Comparison of ENCODE assay signal across 7 mouse cellular contexts in the genomic region with DNA sequence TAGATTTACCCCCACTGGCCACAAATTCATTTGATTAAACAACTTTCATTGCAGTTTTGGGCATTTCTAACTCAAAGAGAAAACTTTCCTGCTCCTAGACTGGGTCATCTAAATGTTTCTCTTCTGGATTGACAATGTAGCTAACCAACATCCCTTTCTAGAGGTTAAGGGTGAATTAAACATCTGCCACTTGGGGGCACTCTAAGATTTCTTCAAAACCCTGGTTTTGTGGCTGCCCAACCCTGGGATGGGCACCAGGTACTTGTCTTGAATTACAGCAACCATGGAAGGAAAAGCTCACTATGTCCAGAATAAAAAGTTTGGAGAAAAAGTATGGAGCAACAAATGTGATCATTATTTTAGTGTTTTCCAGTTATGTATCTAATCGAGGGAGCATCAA. TPM values are rescaled to one million over a fixed set of nuclear protein-coding genes. Genes with fewer than 3 reads are reported as not detected.
DNase-seq lines count a peak whose midpoint lies in the region; ATAC-seq and TF ChIP-seq lines count a peak whose summit lies in the region.

No protein-coding gene starts in this region.

- peak in 2 of 3 experiments; percentile 15 to 59; a peak in 2 of 6 replicates for TF ChIP-seq CTCF in MEL (IDR thresholded peaks at IDR 0.05 in 2 of 3, conservative IDR thresholded peaks at IDR 0.05 in 1 of 3; ENCODE audit: control insufficient read depth in 1 of 3, insufficient read depth in 1 of 3, low read depth in 2 of 3, low read length in 3 of 3, poor library complexity in 1 of 3, severe bottlenecking in 1 of 3)
- TF ChIP-seq CTCF in kidney, postnatal 0 days (IDR thresholded peaks at IDR 0.05; ENCODE audit: low read depth): peak; percentile 68

- no peak for TF ChIP-seq EP300 in MEL (IDR thresholded peaks at IDR 0.05; ENCODE audit: low read depth in 1 of 2, low read length in 2 of 2)

- TF ChIP-seq POLR2A in MEL (IDR thresholded peaks at IDR 0.05; ENCODE audit: control insufficient read depth in 1 of 2, insufficient read depth in 1 of 2, low read depth in 1 of 2, low read length in 2 of 2, poor library complexity in 1 of 2): no peak

- H3K36me3 ChIP-seq in intestine, embryonic 14.5 days (ENCODE audit: control insufficient read depth, insufficient read depth, low read length): no peaks in the 10 kb centered on the region
- no peaks in the 10 kb centered on the region for H3K36me3 ChIP-seq in intestine, embryonic 16.5 days (ENCODE audit: control insufficient read depth, insufficient read depth, low read length)
- no peaks in the 10 kb centered on the region for H3K36me3 ChIP-seq in MEL (ENCODE audit: control insufficient read depth in 1 of 2, insufficient read depth in 2 of 2, low read length in 2 of 2)
- no peaks in the 10 kb centered on the region for H3K36me3 ChIP-seq in kidney, postnatal 0 days (ENCODE audit: insufficient read depth, low read length)

- no peaks in the 10 kb centered on the region for H3K27me3 ChIP-seq in intestine, embryonic 14.5 days (replicated peaks; ENCODE audit: control insufficient read depth, insufficient read depth, low read length)
- no peaks in the 10 kb centered on the region for H3K27me3 ChIP-seq in intestine, embryonic 16.5 days (replicated peaks; ENCODE audit: control insufficient read depth, insufficient read depth, low read length)
- no peaks in the 10 kb centered on the region for H3K27me3 ChIP-seq in MEL (ENCODE audit: control insufficient read depth in 1 of 2, insufficient read depth in 2 of 2, low read length in 2 of 2)
- H3K27me3 ChIP-seq in kidney, postnatal 0 days (ENCODE audit: insufficient read depth, low read length): no peaks in the 10 kb centered on the region

- H3K4me3 ChIP-seq in intestine, embryonic 14.5 days (ENCODE audit: low read depth, low read length): no peak overlapping the region
- no peak overlapping the region for H3K4me3 ChIP-seq in intestine, embryonic 16.5 days (ENCODE audit: low read length)
- no peak overlapping the region for H3K4me3 ChIP-seq in MEL (ENCODE audit: control insufficient read depth in 1 of 2, insufficient read depth in 1 of 2, low read depth in 2 of 2, low read length in 2 of 2)
- H3K4me3 ChIP-seq in kidney, postnatal 0 days (replicated peaks; ENCODE audit: low read depth, low read length): no peak overlapping the region

- no peak overlapping the region for H3K27ac ChIP-seq in intestine, embryonic 14.5 days (ENCODE audit: low read depth)
- H3K27ac ChIP-seq in intestine, embryonic 16.5 days (ENCODE audit: low read length): no peak overlapping the region
- no peak overlapping the region for H3K27ac ChIP-seq in MEL (ENCODE audit: control insufficient read depth, low read depth, low read length)
- no peak overlapping the region for H3K27ac ChIP-seq in kidney, postnatal 0 days

- H3K79me2 ChIP-seq in MEL (ENCODE audit: control insufficient read depth, insufficient read depth, low read length, poor library complexity): no peaks in the 10 kb centered on the region

- no peak overlapping the region for H3K4me2 ChIP-seq in intestine, embryonic 14.5 days (ENCODE audit: low read length)
- H3K4me2 ChIP-seq in intestine, embryonic 16.5 days (ENCODE audit: low read depth, low read length): no peak overlapping the region
- no peak overlapping the region for H3K4me2 ChIP-seq in kidney, postnatal 0 days (ENCODE audit: low read length)

- TF ChIP-seq RAD21 in MEL (IDR thresholded peaks at IDR 0.05; ENCODE audit: low read depth, low read length): peak; percentile 57

- H3K9me3 ChIP-seq in intestine, embryonic 14.5 days (ENCODE audit: control insufficient read depth, low read length): no peaks in the 10 kb centered on the region
- H3K9me3 ChIP-seq in intestine, embryonic 16.5 days (ENCODE audit: control insufficient read depth, low read length): no peaks in the 10 kb centered on the region
- H3K9me3 ChIP-seq in MEL (replicated peaks; ENCODE audit: insufficient read depth, low read length): no peaks in the 10 kb centered on the region
- no peaks in the 10 kb centered on the region for H3K9me3 ChIP-seq in kidney, postnatal 0 days (replicated peaks; ENCODE audit: low read length)

- ATAC-seq in intestine, embryonic 14.5 days (replicated peaks; ENCODE audit: low FRiP score, low TSS enrichment, low read depth): no peak
- ATAC-seq in intestine, embryonic 16.5 days: no peak
- no peak for ATAC-seq in kidney, postnatal 0 days (replicated peaks; ENCODE audit: low FRiP score, low read depth)
- no peak for ATAC-seq in erythroblast, adult 5-6 weeks (replicated peaks; ENCODE audit: low FRiP score, poor library complexity, severe bottlenecking)

- WGBS in intestine, embryonic 14.5 days: 74% methylated on average over 1 of the region's 1 CpGs
- WGBS in intestine, embryonic 16.5 days: 77% methylated on average over 1 of the region's 1 CpGs
- 77% methylated on average over 1 of the region's 1 CpGs for WGBS in kidney, postnatal 0 days

- no peak overlapping the region for H3K9ac ChIP-seq in intestine, embryonic 14.5 days (ENCODE audit: low read length)
- no peak overlapping the region for H3K9ac ChIP-seq in intestine, embryonic 16.5 days (ENCODE audit: low read depth, low read length)
- no peak overlapping the region for H3K9ac ChIP-seq in MEL (ENCODE audit: control insufficient read depth, low read depth, low read length, poor library complexity, severe bottlenecking)
- H3K9ac ChIP-seq in kidney, postnatal 0 days (ENCODE audit: low read depth, low read length): no peak overlapping the region

- peak; percentile 48 for DNase-seq in intestine, embryonic 14.5 days (ENCODE audit: low spot score)
- DNase-seq in MEL (ENCODE audit: low read depth, low spot score): peak; percentile 24
- peak; percentile 8 for DNase-seq in adrenal gland, postnatal 25 days
- peak; percentile 50 for DNase-seq in kidney, postnatal 0 days (ENCODE audit: low spot score)
- no peak for DNase-seq in thymus, postnatal 10 days (ENCODE audit: low spot score in 2 of 2)

- no peaks in the 10 kb centered on the region for H3K4me1 ChIP-seq in intestine, embryonic 14.5 days (replicated peaks; ENCODE audit: control insufficient read depth, insufficient read depth, low read length)
- H3K4me1 ChIP-seq in intestine, embryonic 16.5 days (ENCODE audit: control insufficient read depth, insufficient read depth, low read length): no peaks in the 10 kb centered on the region
- no peaks in the 10 kb centered on the region for H3K4me1 ChIP-seq in MEL (ENCODE audit: control insufficient read depth in 1 of 2, insufficient read depth in 2 of 2, low read length in 2 of 2)
- H3K4me1 ChIP-seq in kidney, postnatal 0 days (replicated peaks; ENCODE audit: insufficient read depth, low read length): no peaks in the 10 kb centered on the region

TF ChIP-seq in MEL, 35 proteins besides CTCF, POLR2A, EP300 and RAD21:
- peak; percentile 57 for TF ChIP-seq ZC3H11A (IDR thresholded peaks at IDR 0.05; ENCODE audit: low read depth, low read length)
- no peak for TF ChIP-seq POLR2AphosphoS2 (IDR thresholded peaks at IDR 0.05; ENCODE audit: low read length)
- TF ChIP-seq UBTF (IDR thresholded peaks at IDR 0.05; ENCODE audit: borderline replicate concordance, insufficient read depth, low read depth, low read length): no peak
- TF ChIP-seq MXI1 (IDR thresholded peaks at IDR 0.05; ENCODE audit: low read depth, low read length): no peak
- TF ChIP-seq MEF2A (IDR thresholded peaks at IDR 0.05; ENCODE audit: extremely low read depth, insufficient replicate concordance, low read depth, low read length, poor library complexity, severe bottlenecking): no peak
- no peak for TF ChIP-seq HCFC1 (IDR thresholded peaks at IDR 0.05; ENCODE audit: low read depth, low read length)
- no peak for TF ChIP-seq TCF12 (IDR thresholded peaks at IDR 0.05; ENCODE audit: low read depth, low read length)
- TF ChIP-seq MYB (IDR thresholded peaks at IDR 0.05; ENCODE audit: low read depth, low read length): no peak
- TF ChIP-seq SMC3 (IDR thresholded peaks at IDR 0.05; ENCODE audit: low read depth, low read length): peak; percentile 67
- no peak for TF ChIP-seq CHD1 (IDR thresholded peaks at IDR 0.05; ENCODE audit: low read depth, low read length)

RNA-seq across cellular contexts. Expression of a gene that starts 39.4 kb away (rescaled TPM):
- polyA plus RNA-seq in intestine, embryonic 14.5 days (2014; fragmentation: Nextera tagmentation; extraction: Ambion mirVana): 6.6 and 7.4 TPM in 2 replicates
- polyA plus RNA-seq in intestine, embryonic 16.5 days (2015; fragmentation: Nextera tagmentation; extraction: Ambion mirVana): 4.4 and 5.1 TPM in 2 replicates
- not detected in 2 replicates for total RNA-seq in MEL (2012; rRNA removed)
- polyA plus RNA-seq in MEL (2012; ENCODE audit: insufficient read depth in 1 of 2, insufficient read length in 2 of 2, low read depth in 1 of 2, low replicate concordance in 2 of 2, missing spikeins in 1 of 2): not detected
- total RNA-seq in adrenal gland, postnatal 25 days (2021): 23.2 and 30.2 TPM in 2 replicates
- polyA plus RNA-seq in kidney, postnatal 0 days (2015; fragmentation: Nextera tagmentation; extraction: Ambion mirVana): 17.8 and 21.9 TPM in 2 replicates
- not detected in 2 replicates for total RNA-seq in erythroblast, adult 5-6 weeks (2015; ENCODE audit: low replicate concordance)
- not detected in 2 replicates for total RNA-seq in erythroblast, adult 5-6 weeks (2017; ENCODE audit: low replicate concordance)

Comparison
In these comparisons a context has a peak if more than half of its experiments do, and no peak if none do; other contexts are left out.
1. DNase-seq: peak in intestine, embryonic 14.5 days (single experiment), MEL (single experiment), adrenal gland, postnatal 25 days (single experiment) and kidney, postnatal 0 days (single experiment); none in thymus, postnatal 10 days (0 of 2).